Mouse (Mus musculus) left cerebral cortex, adult 9 months (tissue): ENCODE measurements around the gene Gnaq.
A peak's percentile ranks its signal among the peaks of the same experiment; 100 is the strongest.
"Not testable (repeated sequence)": the region's sequence is repeated elsewhere in the genome, so short reads cannot be mapped to it uniquely, and the experiment has no call there.

Source experiments
- DNase-seq, 2 experiments: peaks; one replicate each; pipeline ENCODE4 v3.0.0; 2022; ENCODE audit warnings: low spot score in 2 of 2

Gnaq gene

DNA sequence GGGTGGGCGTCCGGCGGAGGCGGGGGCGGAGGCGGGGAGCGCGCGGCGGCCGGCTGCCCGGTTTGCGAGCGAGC, at the start of gene Gnaq:
TSS of gene Gnaq (plus strand) at position 41 of the 74 bp plus-strand sequence.
- DNase-seq, result no peak

DNA sequence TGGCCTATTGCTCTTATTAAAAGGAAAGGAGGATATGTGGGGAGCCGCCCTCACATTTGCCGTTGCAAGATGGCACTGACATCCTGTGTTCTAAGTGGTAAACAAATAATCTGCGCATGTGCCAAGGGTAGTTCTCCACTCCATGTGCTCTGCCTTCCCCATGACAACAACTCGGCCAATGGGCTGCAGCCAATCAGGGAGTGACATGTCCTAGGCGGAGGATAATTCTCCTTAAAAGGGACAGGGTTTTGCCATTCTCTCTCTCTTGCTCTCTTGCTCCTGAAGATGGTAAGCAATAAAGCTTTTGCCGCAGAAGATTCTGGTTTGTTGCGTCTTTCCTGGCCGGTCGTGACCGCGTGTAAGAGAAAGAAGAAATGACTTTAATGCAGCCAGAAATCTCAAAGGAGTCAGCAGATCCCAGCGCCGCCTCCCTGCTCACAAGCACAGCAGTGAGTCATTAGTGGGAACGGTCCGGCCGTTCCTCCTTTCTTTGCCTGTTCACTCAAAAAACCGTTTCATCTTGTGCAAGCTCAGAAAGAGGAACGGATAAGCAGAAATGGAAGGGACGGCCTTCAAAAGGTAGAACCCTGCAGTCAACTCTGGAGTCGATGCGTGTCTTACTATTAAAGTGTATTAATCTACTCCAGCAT, 48.5 kb upstream of the Gnaq start:
- not testable (repeated sequence) for DNase-seq

DNA sequence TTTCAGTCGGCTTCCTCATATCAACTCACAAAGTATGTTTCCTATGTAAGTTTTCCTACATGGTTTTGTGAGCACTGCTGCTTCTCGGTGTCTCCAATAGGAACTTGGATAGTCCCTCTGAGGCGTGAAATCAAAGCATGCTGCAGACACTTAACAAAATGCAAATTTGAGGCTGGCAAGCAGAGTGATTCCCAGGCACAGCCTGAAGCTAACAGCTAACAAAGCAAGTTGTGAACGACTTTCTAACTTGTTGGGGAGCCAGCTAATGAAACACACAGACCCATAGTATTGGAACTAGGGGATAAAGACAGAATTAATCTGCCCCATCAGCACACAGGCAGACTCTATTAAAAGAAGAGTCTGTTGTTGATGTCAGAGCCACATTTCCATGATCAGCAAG, 47.4 kb upstream of the Gnaq start:
- no peak for DNase-seq

DNA sequence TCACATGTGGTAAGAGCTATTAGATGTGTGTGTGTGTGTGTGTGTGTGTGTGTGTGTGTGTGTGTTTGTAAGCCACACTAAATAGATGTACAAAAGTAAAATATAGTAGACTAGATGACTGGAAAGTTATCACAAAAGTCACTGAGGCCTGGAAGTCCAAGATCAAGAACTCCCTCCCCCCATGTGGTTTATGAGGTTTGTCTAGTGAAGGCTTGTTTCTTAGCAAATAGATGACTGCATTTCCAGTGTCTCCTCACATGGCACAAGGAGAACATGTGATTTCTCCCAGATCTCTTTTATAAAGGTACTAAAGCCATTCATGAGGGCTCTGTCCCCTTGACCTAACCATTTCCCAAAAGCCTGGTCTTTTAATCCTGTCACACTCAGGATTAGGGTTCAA, 46.5 kb upstream of the Gnaq start:
- no peak for DNase-seq

DNA sequence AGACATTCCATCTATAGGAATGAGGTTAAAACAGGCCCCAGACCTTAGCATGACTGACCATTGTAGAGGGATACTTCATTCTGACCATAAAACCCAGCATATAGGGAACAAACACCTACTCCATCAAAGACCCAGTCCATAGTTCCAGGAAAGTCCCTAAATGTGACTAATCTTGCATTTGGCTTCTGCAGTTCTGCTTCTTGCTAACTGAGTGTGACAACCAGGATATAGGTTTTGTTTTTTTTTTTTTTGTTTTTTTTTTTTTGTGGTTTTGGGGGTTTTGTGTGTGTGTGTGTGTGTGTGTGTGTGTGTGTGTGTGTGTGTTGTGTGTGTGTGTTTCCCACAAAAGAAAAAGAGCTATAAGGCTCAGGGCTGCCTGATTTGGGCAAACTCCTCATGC, 46.0 kb upstream of the Gnaq start:
- no peak for DNase-seq

DNA sequence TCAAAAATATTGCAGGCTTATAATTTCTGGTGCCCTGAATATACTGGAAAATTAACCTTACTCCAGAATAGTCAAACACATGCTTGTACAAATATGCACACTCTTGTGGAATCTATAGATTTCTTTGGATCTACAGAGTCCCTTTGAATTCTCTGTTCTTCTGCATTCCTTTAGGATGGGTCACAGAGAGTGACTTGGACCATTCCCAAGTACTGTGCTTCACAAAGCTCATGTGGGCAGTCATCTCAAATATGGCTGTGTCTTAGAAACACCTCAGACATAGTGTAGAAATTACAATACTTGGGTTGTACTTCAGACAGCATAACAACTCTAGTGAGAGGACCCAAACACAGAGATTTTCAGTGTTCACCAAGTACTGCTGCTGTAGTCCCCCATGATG, 45.2 kb upstream of the Gnaq start:
- DNase-seq, result no peak

DNA sequence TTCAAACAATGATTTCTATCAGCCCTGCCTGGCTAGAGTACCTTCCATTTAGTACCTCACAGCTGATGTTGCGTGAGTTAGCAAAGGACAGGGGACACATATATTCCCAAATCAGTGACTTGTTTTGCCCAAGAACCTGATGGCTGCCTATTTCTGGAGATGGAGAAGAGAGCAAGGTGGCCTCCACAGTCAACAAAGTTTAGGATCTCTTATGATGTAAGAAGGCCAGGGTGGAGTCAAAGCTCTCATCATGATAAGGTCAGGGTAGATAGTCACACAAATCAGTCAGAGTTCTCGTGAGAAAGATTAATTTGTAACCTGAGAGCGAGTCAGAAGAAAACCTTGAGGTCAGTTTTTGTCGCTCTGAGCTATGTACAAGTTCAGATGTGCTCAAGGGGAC, 39.0 kb upstream of the Gnaq start:
- no peak for DNase-seq

DNA sequence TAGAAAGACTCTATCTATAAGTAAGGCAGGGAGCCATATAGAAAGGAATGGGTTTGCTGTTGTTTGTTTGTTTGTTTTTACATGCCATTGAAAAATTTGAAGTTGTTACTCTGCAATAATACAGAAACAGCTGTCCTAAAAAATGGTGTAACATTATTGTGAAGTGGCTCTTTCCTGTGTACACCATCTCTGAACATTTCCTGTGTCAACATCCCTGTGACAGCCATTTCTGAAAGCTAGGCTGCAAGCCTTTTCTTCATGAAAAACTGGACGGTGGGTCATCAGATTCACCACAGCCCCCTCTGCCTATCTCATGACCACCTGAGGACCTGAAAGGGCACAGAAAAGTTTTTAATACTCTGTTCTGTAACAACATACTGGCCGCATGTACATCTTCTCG, 22.7 kb upstream of the Gnaq start:
- no peak for DNase-seq

DNA sequence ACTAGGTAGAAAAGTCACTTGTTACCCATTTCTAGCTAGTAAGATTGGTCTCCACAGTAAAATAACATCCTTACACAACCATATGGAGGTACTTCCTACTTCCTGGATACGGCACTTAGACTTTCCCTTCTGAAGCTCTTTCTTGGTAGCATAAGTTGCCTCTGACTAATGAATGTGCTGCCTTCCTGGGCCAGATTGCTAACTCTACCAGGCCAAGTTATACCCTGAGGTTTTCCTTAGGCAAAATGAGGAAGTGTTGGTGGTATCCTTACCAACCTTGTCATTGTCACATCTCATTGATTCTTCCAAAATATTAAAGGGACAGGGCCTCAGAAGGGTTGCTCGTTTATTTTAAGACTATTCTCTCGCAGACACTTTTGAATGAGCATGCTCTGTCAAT, 22.0 kb upstream of the Gnaq start:
- no peak for DNase-seq

DNA sequence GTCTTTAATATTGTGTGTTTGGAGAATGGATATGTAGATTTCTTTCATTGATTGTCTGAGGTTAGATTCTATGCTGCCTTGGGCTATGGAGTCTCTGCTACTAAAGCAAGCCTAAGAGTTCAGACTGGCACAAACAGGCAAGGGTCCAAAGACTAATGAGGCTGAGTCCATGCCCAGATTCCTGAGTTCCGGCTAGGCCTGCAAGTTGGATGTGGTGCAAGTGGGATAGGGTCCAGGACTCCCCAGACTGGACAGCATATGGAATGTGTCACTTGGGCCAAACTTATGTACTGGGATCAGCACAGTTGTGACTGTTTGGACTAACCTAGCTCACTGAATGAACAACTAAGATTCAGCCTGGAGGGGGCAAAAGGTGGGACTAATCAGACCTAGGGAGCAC, 19.3 kb upstream of the Gnaq start:
- DNase-seq, result no peak

DNA sequence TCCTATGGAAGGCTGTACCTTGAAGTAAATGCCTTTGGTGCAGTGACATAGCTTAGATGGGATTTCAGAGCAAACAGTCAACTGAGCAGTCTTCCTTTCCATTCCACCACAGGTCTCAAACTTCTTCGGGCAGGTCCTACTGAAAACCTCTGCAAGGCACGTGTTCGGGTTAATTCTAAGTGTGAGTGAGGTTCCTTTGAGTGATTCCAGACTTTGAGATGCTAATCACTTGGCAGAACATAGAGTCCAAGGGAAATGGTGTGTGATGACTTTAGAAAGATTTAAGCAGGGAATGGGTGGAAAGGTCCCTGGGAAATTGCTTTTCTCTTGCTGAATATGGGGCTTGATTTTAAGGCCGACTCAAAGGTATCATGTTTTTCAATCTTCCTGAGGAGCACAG, 14.2 kb upstream of the Gnaq start:
- DNase-seq, result no peak

DNA sequence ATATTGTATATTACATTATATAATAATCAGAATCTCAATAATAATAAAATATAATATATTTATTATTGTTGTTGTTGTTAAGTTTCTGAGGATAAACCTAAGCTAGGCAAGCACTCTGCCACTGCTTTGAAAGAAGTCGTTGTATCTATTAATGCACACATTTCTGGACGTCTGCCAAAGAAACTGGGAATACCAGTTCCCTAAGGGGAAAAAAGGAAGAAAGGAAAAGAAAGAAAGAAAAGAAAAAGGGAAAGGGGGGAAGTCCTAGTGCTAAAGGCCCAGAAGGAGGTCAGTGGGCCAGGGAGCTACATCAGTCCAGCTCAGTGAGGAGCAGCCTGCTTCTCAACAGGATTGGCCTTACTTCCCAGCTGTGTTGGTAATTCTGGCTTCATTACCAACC, 11.3 kb upstream of the Gnaq start:
- DNase-seq, result no peak

DNA sequence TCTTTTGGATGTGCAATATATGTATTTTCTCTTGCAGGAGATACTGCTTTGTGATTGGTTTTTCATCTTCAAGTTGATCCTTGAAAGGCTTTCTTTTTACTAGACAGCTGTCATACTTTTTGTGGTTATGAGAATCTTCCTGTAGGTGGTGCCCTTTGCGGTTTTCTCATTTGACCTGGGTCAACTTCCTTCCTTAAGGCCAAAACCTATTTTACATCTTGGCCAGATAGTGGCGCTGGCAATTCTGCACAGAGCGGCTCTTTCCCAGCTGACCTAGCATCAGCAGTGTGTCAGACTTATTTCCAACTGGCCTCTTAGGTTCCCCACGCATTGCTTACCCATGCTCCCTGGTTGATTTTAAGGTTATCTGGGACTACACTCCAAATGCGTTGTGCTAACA, 3.9 kb upstream of the Gnaq start:
- no peak for DNase-seq

DNA sequence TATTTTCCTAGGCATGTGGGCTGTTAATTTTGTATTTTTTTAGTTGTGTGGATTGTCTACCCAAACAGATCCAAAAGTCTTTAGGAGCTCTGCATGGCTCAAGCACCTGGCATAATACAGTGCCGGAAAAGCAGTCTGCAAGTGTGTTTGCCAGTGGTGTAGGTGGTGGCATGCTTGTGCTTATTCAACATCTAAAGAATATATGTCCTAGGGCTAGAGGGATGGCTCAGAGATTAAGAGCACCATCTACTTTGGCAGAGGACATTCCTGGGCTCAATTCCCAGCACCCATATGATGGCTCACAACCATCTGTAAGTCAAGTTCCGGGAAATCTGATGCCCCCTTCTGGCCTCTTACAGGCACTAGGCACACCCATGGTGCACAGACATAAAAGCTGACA, 3.5 kb upstream of the Gnaq start:
- no peak for DNase-seq

DNA sequence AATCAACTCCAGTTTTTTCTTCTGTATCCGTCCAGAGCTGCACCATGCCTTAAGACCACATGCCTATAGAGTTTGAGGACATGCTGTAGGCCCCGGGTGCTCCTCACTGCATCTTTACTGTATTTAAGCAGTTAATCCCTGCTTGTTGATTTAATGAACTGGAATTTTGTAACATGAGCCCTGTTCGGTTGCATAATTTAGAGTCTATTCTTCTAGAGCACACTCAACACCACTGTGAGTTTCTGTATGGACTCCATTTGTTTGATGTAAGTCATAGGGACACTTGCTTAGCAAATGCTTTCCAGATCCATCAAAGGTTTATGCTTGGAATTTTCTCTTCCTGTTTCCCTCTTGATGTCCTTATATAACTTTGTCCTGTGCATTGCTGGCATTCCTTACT, 2.2 kb upstream of the Gnaq start:
- DNase-seq, result no peak

DNA sequence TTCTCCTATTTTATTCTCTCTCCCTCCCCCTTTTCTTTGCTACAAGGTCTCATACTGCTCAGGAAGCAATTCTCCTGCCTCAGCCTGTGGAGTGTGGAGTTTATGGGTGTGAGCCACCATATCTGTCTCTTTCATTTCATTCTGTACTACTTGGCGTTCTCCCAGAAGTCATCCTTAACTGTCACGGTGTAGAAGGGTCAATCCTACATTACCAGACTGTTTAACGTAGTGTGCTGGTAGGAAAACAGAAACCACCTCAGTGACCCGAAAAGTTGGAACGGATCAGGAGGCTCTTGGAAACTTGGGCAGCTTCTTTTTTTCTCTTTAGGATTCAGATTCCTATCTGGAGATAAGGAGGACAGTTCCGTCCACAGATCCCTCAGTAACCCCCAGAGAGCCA, 800 bp upstream of the Gnaq start:
- no peak for DNase-seq

DNA sequence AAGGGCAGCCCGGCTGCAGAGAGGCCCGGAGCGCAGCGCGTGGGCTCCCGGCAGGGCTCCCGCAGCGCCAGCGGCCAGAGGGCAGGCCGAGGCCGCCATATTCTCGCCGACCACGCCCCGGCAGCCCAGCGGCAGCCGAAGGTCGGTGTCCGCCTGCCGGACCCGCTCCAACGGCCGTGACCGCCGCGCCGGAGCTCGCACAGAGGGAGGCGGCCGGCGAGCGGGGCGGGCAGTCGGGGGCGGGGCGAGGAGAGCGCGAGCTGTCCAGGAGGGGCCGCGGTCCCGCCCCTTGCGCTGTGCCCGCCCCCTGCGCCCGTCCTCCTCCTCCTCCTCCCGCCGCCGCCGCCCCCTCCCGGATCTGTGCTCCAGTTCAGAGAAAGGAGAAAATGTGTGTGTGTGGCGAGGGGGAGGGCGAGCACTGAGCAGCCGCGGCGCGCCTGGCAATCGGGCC, 266 bp upstream of the Gnaq start:
- DNase-seq, result peak; percentile 55 to 80

DNA sequence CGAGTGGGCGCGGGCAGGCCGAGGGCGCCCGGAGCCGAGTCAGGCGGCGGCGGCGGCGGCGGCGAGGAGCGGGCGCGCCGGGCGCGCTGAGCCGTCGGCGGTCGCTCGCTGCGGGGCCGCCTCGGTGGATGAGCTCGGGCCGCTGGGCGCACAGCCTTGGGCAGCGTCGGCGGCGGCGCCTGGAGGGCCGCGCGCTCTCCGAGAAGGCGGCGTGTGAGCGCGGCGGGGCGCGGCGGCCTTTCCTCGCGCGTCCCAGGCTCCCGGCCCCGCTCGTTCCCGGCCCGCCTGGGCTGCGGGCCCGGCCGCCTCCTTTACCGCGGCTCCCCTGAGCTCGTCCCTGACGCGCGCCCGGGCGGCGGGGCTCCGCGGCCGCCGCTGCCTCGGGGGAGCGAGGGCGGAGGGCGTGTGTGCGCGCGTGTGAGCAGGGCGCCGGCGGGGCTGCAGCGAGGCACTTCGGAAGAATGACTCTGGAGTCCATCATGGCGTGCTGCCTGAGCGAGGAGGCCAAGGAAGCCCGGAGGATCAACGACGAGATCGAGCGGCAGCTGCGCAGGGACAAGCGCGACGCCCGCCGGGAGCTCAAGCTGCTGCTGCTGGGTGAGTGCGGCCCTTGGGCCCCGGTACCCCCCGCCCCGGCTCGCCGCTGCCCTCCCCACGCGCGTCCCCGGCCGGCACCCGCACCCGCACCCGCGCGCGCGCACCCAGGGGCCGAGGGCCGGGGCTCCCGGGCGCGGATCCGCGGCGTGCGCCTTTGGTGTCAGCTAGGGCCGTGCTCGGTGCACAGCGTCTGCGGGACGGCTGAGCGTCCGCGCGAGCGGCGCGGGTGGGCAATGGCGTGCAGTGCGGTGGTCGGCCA, 462 bp downstream of the Gnaq start:
- peak in 1 of 2 experiments; percentile 48 for DNase-seq

DNA sequence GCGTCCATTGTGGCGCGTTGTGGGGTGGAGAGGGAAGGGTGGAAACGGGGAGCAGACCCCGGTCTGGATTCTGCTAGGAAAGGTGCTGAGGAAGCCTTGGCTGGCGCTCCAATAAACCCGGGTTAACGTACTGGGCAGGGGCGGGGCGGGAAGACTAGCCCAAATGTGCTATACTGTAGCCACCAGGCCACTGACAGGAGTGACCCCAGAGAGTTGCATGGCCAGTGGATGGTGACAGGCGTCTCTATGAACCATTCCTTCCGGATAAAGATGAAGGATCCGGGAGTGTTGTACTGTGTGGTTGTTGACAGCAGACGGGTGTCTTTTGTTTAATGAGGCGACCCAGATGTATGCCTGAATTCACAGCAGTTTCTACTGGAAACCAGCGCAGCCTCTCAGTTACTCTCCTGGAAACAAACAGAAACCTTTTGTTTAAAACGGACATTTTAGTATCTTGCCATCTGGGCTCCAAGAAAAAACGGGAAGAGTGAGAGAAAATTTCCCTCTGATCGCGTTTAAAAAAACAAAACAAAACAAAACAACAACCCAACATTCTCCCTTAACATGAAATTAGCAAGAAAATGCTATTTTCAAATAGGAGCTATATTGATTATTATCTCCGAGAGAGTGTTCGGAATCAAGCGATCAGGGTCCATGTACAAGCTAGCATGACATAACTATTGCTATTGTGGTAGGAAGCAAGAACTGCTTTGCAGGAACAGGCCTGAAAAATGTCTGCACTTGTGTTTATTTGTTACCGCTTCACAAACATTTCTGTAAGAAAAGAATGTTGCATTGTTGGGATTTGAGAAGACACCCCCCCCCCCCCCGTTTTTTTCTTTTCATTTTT, 1.3 kb downstream of the Gnaq start:
- no peak for DNase-seq

DNA sequence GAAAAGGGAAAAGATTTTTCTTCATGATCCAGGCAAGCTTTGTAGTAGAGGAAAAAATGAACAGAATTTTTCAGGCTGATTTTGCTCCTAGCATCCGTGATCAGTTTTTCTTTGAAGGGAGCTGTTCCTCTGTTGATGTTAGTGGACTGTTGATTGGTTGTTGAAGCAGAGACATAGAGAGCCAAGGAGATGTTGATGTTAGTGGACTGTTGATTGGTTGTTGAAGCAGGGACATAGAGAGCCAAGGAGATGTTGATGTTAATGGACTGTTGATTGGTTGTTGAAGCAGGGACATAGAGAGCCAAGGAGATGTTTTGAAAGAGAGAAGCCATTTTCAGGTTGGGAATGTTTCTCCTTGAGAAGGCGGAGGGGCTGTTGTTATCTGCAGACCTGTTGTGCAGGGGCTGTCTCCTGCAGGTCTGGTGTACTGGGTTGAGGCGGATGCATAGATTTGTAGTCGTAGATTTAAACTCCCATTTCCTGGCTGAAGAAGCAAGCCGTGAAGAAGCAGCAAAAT, 5.5 kb downstream of the Gnaq start:
- DNase-seq, result no peak

DNA sequence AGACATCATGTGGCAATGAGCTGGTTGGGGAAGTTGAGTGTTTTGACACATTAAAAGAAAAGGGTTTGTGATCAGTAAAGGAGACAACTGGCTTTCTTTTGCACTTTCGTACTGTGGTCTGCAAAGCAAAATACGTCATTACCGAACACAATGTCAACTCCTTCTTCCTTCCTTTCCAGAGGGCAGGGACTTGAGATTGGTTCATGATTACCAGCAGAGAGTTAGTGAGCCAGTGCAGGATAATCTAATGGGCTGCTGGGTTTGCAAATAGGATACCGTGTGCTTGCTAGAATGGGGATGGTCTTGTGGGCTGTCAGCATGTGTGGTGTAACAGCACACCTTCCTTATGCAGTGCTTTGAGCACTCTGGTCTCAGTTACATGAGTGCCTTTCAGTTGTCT, 8.1 kb downstream of the Gnaq start:
- DNase-seq, result no peak

DNA sequence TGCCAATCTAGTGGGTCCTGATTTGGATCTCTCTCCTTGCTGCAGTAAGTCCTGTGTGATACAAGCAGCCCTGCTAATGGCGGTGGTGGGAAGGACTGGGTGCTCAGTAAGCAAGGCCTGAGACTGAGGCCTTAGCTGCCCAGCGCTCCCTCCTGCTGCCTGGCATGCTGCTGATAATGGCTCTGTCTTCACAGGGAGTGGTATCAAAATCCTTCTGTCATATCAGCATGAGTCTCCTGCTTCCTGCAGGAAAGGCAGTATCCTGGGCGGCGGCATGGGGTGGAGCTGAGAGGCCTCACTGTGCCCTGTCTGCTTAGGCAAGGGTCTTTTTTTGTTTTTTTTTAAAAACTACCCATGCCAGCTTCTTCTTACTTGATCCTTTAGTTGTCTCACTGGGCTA, 9.2 kb downstream of the Gnaq start:
- no peak for DNase-seq

DNA sequence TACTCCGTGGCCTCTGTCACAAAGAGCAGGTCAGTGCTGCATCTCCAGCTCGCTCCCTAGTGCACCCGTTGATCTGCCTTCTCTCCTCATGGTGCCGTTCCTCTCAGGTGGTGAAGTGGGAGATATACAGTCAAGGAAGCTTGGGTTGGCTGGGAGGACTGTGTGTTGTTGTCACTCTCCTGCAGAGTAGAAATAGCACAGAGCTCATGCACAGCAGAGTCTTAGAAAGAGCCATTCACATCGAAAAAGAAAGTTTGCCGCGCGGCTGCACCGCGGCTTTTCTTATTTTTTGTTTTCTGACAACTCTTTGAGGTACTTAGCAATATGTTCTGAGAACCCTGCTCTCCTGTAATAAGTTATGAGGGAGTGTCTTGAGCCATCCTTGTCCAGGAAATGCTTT, 10.4 kb downstream of the Gnaq start:
- DNase-seq, result no peak
